Mouse (Mus musculus) right cerebral cortex, postnatal 36 days (tissue): ENCODE measurements at regions not wholly inside any gene's neighbourhood (a gene's known extent, or its start where the extent isn't known, plus 50 kb on each side); places are given as distances from the start of the nearest gene placed in this dataset.

Experiments
- DNase-seq, 2 experiments: peaks; one replicate each; pipeline ENCODE4 v3.0.0; 2022; ENCODE audit warnings: low spot score in 2 of 2, mixed read lengths in 1 of 2

DNA sequence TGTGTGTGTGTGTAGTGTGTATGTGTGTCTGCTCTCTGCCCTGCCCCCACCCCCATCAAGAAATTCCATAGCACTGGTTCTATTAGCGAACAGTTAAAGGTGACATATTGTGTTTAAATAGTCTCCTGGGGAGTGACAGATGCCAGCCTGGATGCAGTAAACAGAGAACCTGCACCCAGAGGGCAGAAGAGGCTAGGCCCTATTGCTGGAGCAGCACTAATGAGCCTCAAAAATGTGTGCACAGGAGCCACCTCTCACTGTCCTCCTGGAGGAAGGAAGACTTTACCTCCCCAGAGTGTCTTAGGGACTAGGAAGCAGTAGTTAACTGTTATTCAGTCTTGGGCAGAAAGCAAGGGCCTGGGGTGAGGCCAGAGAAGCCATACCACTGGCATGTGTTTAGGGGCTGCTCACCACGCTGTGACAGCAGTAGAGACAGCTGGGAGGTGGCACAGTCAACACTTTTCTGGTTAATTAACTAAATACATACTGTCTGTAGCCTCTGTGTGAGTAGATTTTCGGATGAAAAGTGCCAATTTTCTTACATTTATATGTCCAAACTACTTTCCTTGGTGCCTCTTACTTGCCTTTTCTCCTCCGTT is 155.5 kb upstream of the Vstm2b start:
- DNase-seq: no peak

DNA sequence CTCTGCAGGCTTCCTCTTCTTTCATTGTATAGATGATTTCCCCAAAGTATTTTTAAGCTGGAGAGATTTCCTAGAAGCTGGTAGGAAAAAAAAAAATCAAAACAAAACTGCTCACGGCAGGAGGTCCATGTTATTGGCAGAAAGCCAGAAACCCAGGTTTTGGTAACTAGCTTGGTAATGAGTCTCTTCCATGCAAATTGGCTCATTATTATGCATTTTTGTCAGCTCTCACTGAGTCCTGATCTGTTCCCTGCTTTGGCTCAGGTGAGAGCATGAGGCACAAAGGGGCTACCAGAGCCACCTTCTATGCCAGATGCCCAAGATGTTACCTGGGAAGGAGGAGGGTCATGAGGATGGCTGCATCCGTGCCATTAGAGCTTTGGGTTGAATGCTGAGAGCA is 146.3 kb upstream of the Vstm2b start:
- no peak for DNase-seq

DNA sequence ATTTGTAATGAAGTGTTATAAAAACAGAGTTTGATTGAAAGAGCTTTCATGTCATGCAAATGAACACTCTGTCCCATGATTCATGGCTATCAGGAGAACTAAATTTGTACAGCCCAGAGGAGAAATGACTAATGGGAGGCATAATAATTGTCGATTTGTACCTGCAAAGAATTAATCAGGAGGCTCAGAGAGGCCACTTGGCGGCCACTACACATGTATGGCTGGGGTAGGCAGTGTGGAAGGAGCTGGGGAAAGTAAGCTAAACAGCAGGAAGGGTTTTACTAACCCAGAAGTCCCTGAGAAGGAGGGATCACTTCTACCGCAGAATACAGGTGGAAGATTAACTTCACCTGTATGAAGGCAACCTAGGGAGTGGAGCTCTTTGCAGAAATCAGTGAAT is 145.9 kb upstream of the Vstm2b start:
- DNase-seq: no peak

DNA sequence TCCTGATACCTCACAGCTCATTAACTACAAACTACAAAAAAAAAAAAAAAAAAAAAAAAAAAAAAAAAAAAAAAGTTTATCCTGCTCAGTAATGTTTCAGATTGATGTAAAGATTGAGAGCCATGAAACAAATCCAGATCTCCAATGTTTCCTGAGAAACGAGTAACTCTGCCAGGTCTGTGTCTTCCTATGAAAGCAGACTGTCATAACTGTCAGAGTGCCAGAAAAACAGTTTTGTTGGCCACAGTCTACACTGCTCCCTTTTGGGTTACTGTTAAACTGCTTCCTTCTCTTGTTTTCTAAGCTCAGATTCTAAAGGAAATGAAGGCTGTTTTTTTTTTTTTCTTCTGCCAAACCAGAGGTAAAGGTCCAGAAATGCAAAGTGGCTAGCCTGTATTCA is 144.6 kb upstream of the Vstm2b start:
- DNase-seq: no peak

DNA sequence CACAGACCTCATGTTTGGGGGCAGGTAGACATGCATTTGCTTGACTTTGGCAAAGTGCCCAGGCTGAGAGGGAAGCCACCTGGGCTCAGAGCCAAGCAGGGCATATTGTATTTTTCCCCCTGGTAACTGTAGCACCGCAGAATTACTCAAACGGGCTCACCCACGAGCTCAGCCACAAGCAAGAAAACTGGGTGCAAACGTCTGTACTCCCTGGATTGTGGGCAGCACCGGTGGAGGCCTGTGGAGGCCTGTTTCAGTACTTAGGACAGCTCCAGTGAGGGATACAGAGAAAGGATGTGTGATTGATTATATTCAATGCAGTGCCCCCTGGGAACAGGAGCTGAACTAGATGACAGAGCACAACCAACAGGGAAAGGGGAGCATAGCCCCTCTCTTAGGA is 135.6 kb upstream of the Vstm2b start:
- DNase-seq: peak; percentile 34 to 40

DNA sequence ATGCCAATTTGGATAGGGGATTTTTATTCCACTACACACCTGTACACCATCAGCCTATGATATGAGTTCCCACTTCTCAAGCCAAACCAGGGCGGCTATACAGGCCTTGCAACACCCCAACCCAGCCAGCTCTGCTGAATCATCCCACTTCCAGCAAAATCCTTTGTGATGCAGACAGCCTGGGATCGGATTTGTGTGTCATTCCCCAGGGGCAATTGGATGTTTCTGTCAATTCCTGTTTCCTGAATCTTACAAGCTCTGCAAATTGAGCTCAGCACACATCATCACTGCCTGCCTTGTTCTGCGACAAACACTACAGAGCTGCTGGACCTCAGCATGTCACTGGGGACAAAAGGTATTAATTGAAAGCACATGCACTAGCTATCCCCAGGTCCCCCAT is 132.0 kb upstream of the Vstm2b start:
- DNase-seq: no peak

DNA sequence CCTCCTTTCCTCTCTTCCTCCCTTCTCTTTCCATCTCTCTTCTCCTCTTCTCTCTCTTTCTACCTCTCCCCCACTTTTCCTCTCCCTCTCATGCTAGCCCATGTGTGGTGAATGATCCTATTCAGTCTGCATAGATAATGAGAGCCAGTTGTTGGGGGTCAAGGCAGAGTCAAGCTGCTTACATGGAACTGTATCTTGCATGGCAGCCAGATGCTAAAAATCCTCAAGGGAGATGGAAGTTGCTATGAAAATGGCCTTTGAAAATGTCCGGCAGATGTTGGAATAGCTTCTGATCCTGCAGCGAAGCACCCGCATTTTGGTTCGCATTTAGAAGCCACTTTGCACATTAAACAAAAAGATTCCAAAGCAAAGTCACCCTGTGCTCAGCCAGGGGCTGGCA is 121.9 kb upstream of the Vstm2b start:
- DNase-seq: no peak

DNA sequence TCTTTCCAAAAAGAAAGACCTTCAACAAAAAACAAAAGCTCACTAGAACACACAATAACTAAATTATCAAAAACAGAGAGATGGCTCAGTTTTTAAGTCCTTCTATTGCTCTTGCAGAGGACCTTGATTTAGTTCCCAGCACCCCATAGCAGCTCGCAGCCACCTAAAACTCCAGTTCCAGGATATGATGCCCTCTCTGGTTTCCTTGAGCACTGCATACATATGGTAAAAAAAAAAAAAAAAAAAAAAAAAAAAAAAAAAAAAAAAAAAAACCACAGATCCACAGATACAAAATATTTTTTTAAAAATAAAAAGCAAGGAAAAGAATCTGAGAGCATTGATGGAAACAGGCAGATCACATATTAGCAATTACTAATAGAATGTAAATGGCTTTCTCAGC is 113.2 kb upstream of the Vstm2b start:
- no peak for DNase-seq

DNA sequence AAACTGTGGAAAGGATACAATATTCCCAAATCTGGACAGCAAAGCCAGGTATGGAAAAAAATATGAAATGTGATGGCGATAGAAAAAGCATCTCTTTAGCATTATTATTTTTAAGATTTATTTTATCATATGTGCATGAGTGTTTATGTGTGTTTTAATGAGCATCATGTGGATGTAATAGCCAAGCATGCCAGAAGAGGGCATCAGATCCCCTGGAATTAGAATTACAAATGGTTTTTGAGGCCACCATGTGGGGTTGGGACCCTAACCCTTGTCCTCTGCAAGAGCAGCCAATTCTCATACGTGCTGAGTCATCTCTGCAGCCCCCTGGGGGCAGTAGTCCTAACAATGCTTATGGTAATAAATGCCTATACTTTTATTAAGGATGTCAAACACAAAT is 111.4 kb upstream of the Vstm2b start:
- no peak for DNase-seq

DNA sequence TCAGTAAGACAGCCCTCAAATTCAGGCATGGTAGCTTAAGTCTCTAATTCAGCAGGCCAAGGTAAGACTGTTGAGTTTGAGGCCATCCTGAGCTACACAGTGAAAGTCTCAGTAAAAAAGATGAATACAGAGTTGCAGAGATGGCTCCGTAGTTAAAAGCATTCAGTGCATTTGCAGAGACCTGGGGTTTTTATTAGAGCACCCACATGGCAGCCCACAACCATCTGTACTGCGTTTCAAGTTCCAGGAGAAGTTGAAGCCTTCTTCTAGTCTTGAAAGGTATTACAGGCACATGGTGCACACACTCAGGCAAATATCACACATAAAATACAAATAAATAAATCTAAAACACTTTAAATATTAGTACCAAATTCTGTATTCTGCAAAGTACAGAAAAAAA is 109.6 kb upstream of the Vstm2b start:
- no peak for DNase-seq

DNA sequence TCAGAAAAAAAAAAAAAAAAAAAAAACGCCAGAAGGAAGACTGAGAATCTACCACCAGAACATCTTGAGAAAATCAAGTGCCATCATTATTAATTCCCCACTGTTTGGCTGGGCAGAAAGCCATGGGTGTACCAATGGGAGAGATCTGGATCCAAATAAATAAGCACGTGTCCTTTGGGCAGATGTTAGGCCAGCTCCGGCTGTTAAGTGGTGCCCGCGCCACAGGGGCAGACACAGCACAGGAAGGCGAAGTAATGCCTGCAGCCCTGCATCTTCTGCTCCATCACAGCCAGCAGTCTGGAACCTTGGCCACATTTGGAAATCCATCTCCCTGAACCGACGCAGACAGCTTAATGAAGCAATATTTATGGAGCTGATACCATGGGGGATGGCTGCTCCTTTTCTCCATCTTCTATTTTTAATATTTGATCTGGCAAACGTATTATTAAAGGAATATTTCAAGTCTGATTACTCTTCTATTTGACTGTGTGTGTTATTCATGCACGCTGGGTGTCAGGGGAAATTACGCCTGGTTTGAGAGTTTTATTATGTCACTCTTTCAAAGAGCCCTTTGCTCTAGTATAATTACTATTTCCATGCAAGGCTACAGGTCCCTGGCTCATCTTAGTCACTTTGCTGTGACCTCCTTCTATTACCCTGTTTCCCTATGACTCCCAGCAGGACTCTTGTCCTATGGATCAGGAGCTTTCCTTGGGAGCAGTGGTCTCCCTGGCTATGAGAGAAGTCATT is 103.5 kb upstream of the Vstm2b start:
- no peak for DNase-seq

DNA sequence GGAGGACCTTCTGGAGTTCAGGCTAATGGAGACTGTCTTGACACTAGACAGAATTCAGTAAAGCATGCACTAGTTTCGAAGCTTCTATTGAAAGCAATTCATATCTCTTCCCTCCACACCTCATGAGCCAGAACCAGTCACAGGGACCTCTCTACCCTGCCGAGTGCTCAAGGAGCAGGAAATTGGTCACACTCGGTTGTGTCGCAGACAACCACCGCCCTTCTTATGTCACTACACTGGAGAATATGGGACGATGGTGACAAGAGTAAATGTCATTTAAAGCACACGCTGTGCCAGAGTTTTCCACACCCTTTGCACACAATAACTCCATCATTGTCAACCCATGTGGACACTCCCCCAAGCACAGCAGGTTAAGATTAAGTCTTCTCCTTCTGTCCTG is 98.3 kb upstream of the Vstm2b start:
- DNase-seq: no peak

DNA sequence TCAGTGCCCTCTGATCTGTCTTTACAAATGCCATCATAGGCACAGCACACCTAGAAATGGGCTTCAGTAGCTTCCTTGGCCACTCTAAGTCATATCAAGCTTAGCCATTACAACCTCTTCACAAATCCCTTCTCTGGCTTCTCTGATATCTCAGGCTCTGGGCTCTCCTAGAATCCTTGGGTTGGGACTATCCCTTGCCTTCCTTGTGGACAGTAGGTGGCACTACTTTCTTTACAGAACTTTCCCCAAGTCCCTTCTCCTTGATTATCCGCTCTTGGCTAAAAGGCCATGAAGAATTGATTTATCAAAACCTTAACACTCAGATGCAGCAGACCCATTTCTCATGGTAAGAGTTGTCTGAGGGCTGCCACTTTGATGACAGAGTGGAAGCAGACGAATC is 96.8 kb upstream of the Vstm2b start:
- DNase-seq: no peak

DNA sequence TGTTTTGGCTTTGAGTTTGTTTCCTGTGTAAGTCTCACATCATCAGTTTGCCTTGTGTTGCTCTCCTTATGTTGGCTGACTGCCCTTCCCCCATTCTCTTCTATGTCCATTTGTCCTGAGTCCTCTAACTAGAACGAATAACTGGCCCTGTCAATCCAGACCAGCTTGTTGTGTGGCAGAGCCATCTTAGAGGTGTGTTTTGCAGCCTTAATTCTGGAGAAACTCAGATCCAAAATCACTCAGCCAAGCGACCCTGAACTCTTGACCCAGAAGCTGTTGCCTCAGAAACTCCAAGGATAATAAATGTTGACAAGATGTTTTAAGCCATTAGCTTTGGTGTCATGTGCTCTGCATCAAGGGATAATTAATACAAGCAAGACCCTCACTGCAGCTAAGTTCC is 92.9 kb upstream of the Vstm2b start:
- no peak for DNase-seq

DNA sequence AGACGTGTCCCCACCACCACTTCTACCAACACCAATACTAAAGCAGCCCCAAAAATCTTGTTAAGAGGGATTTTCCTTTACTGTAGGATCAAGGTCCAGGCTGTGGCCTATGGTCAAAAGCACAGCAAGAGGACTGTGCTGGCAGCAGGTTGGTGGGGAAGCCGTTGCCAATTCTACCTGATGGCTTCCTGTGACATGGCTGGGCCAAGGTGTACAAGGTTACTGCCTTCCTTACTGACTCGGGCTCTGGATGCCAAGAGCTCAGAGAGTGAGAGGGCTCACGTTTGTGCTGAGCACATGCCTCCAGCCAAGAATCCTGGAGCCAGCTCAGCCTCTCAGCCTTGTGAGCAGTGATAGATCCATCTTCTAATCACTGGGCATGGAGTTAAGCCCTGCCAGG is 92.3 kb upstream of the Vstm2b start:
- DNase-seq: no peak

DNA sequence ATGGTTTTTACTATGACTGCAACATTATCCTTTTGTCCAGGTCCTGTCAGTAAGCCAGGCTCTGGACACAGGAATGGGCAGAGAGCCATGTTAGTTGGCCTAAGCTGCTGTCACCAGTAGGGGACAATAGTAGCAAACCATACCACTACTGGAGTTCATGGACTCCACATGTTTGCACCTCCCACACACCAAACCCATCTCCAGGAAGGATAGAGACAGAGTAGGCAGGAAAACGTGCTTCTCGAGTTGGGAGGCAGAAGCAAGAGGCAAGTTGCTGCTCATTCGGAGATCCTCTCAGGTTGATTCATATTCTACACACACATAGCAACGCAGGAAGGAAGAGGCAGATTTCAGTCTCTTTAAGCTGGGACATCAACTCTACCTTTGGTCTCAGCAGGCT is 85.2 kb upstream of the Vstm2b start:
- peak; percentile 52 to 70 for DNase-seq

DNA sequence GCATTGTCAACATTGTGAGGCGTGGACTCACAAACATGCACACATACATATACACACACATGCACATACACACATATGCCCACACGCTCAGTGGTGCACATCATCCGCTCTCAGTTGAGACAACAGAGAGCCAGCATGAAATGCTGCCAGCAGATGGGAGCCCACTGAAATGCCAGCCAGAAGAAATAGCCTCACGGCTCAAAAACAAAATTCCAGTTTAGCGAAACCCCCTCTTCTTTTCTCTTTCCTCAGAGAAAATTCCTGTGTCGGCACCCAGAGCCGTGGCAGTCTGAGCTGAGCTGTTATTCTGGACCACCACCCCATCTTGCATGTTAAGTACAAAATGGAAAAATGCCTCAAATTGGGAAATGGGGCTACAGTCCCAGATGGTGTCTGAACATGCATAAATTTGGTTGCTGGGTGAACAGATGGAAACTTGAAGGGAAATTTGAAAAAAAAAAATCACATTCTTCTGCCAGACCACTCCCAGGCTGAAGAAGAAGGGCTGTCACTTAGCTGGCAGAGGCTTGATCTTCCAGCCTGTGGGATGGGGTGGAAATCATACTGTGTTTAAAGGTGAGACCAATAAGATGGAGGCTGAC is 72.9 kb upstream of the Vstm2b start:
- DNase-seq: peak; percentile 61 to 63

DNA sequence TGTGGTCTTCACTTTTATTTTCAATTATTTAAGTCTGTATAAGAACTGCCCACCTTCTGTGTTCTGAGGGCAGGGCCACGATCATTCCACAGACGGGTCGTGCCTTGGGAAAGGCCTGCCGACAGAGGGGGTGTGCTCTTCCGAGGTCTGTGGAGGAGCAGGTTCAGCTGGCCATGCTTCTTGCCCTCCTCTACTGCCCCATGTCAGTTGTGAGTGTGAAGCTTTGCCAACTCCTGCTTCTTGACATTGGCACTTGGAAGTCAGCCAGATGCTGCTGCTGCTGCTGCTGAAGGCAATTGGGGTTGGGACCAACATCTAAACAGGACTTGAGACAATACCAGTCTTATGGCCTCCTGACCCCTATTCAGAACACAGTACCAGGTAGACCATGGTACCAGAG is 68.6 kb upstream of the Vstm2b start:
- DNase-seq: no peak

DNA sequence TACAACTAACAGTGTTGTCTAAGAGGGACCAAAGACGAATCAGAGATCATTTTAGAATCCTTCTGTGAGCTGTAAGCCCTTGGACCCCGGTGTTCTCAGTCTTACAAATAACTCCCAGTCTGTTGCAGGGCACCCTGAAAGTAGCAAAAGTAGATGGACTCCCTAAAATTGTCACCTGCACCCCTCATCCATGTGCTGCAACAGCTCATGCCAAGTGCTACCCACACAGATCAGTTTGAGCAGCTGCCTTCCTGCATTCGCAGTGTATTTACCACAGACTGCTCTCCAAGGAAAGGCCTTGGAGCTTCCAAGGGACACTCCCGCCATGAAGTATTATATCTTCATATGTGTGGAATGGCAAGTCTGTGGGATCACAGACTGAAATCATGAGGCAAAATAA is 66.5 kb upstream of the Vstm2b start:
- peak; percentile 18 to 23 for DNase-seq

DNA sequence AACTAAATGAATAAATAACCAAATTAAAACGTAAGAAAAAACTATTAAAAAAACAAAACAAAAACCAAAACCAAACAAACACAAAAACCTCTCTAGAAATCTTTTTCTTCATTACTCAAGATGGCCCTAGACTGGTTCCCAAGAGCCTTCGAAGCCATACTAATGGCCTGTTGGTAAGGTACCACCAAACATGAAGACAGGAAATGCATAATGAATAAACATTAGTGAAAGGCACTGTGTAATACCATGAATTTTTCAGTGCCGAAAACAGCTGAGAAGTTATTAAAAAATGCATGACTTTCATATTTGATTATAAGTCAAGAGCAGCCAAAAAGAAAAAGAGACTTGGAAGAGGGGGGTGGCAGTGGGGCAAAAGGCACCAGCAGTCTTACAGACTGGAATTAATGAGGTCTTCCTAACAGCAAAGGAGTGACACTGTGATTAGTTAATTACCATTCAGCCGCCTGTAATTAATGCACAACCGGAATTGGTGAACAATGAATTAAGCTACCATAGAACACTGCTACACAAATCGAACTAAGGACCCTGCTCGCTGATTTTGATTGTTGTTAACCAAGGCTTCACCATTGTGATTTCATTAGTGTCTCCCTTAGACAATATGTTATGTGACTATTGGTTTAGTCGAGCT is 55.7 kb upstream of the Vstm2b start:
- no peak for DNase-seq

DNA sequence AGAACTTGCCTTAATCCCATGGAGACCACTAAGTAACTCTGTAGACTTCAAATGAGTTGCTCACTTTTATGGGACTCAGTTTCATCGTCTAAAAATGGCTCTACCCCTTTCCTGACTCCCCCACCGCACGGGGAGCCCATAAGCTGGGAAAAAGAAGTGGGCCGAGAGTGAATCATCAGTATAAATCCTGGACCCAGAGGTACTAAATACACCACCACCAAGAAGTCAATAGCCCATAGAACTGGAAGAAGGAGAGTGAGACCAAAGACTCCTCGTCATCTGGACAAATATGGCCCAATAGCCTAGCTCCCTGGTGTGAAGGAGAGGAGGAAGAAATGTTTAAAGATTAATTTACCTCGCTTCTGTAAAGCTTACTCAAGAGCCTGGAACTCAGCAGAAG is 51.6 kb upstream of the Vstm2b start:
- DNase-seq: no peak
